Mouse (Mus musculus): ENCODE measurements around the gene Gm14085.

- no peak for TF ChIP-seq CTCF (IDR thresholded peaks at IDR 0.05; ENCODE audit: low read depth, low read length)
- TF ChIP-seq POLR2A (IDR thresholded peaks at IDR 0.05; ENCODE audit: insufficient read depth, low read length): no peak
- no peak for TF ChIP-seq EP300 (IDR thresholded peaks at IDR 0.05; ENCODE audit: insufficient read depth, low read depth, low read length)
These were observed 43.5 kb upstream of the Gm14085 start for GRCm38 (mm10) chr2:122441000-122441933.

Measured in ES-Bruce4 (cell line).